Mouse (Mus musculus): Measurements from ENCODE around the gene Lpar5. TPM values are rescaled to one million over a fixed set of nuclear protein-coding genes. Genes with fewer than 3 reads are reported as not detected.

Gene Lpar5
- polyA plus RNA-seq, 1 experiment from 2014 or later, result 6.4 TPM

DNA sequence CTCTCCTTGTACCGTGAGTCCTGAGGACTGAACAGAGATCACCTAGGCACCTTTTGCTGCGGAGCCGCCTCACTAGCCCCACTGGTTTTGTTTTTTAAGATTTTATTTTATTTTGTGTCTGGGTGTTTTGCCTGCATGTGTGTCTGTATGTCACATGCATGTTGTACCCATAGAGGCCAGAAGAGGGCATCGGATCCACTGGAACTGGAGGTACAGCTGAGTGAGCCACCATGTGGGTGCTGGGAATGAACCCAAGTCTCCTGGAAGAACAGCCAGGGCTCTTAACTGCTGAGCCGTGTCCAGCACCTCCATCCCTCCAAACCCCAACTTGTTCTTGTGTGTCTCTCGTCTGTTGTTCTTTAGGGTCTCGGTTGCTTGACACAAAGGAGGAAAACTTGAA lies 43.2 kb downstream of the Lpar5 start:
- H3K27me3 ChIP-seq (ENCODE audit: control insufficient read depth, insufficient read depth, low read length), result no peaks in the 10 kb centered on the region
- peak; percentile 50; the same call in 1 of the 2 replicates for ATAC-seq (ENCODE audit: low FRiP score, low TSS enrichment)
- WGBS, result 85% methylated on average over 7 of the region's 7 CpGs
- H3K4me1 ChIP-seq (replicated peaks; ENCODE audit: control insufficient read depth, insufficient read depth), result no peaks in the 10 kb centered on the region
- TF ChIP-seq EP300 (optimal IDR thresholded peaks at IDR 0.05) (no peak), CTCF (IDR thresholded peaks at IDR 0.05; ENCODE audit: low read depth) (peak; percentile 68)
- no peak overlapping the region for H3K9ac ChIP-seq (ENCODE audit: low read length)
- no peak overlapping the region for H3K4me2 ChIP-seq (replicated peaks; ENCODE audit: low read depth)
- H3K4me3 ChIP-seq (ENCODE audit: low read depth, low read length), result no peak overlapping the region
- no peaks in the 10 kb centered on the region for H3K9me3 ChIP-seq (ENCODE audit: control insufficient read depth, low read length)
- H3K27ac ChIP-seq (replicated peaks), result no peak overlapping the region
- peak; percentile 56 for DNase-seq (ENCODE audit: low spot score)
- H3K36me3 ChIP-seq (ENCODE audit: control insufficient read depth, insufficient read depth, low read length), result peaks cover 66% of the 10 kb centered on the region

- Histone ChIP-seq H3K36me3 (ENCODE audit: control insufficient read depth, insufficient read depth, low read length) (peaks cover 63% of the 10 kb centered on the region), H3K27ac (replicated peaks) (no peak overlapping the region), H3K9ac (ENCODE audit: low read length) (no peak overlapping the region), H3K4me1 (replicated peaks; ENCODE audit: control insufficient read depth, insufficient read depth) (no peaks in the 10 kb centered on the region), H3K4me3 (ENCODE audit: low read depth, low read length) (no peak overlapping the region), H3K9me3 (ENCODE audit: control insufficient read depth, low read length) (no peaks in the 10 kb centered on the region), H3K4me2 (replicated peaks; ENCODE audit: low read depth) (no peak overlapping the region), H3K27me3 (ENCODE audit: control insufficient read depth, insufficient read depth, low read length) (no peaks in the 10 kb centered on the region)
- TF ChIP-seq EP300 (optimal IDR thresholded peaks at IDR 0.05) (no peak), CTCF (IDR thresholded peaks at IDR 0.05; ENCODE audit: low read depth) (no peak)
- DNase-seq (ENCODE audit: low spot score) (no peak), ATAC-seq (ENCODE audit: low FRiP score, low TSS enrichment) (no peak)
- 92% methylated on average over 11 of the region's 11 CpGs for WGBS
These were observed 44.8 kb downstream of the Lpar5 start for GRCm38 (mm10) chr6:125112553-125112952.

DNA sequence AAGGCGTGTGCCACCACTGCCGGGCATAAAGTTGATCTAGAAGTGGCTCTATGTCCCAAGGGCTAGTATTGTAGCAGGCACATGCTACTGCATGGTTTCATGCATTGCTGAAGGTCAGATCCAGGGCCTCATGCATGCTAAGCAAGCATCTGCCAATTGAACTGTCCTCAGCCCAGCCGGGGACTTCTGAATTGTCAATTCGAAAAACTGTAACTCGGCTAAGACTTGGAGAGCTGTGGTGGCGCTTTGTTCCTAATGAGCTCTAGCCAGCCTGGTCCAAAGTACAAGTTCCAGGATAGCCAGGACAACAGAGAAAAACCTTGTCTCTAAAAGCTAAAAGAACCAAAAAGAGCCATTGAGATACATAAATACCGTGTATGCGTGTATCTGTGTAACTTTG lies 51.7 kb downstream of the Lpar5 start:
- no peak for ATAC-seq (ENCODE audit: low FRiP score, low TSS enrichment)
- H3K27ac ChIP-seq (replicated peaks), result no peak overlapping the region
- H3K36me3 ChIP-seq (ENCODE audit: control insufficient read depth, insufficient read depth, low read length), result peaks cover 62% of the 10 kb centered on the region
- no peaks in the 10 kb centered on the region for H3K9me3 ChIP-seq (ENCODE audit: control insufficient read depth, low read length)
- H3K4me2 ChIP-seq (replicated peaks; ENCODE audit: low read depth), result no peak overlapping the region
- DNase-seq (ENCODE audit: low spot score), result no peak
- no peaks in the 10 kb centered on the region for H3K27me3 ChIP-seq (ENCODE audit: control insufficient read depth, insufficient read depth, low read length)
- H3K9ac ChIP-seq (ENCODE audit: low read length), result no peak overlapping the region
- no peak for TF ChIP-seq EP300 (optimal IDR thresholded peaks at IDR 0.05)
- no peak for TF ChIP-seq CTCF (IDR thresholded peaks at IDR 0.05; ENCODE audit: low read depth)
- no peak overlapping the region for H3K4me3 ChIP-seq (ENCODE audit: low read depth, low read length)
- no peaks in the 10 kb centered on the region for H3K4me1 ChIP-seq (replicated peaks; ENCODE audit: control insufficient read depth, insufficient read depth)
- WGBS, result 88% methylated on average over 8 of the region's 8 CpGs

GRCm38 (mm10) chr6:125128724-125129123 lies 61.0 kb downstream of the Lpar5 start:
- Histone ChIP-seq H3K9ac (ENCODE audit: low read length) (no peak overlapping the region), H3K36me3 (ENCODE audit: control insufficient read depth, insufficient read depth, low read length) (peaks cover 20% of the 10 kb centered on the region), H3K4me1 (replicated peaks; ENCODE audit: control insufficient read depth, insufficient read depth) (no peaks in the 10 kb centered on the region; the same call in 1 of the 2 replicates), H3K27me3 (ENCODE audit: control insufficient read depth, insufficient read depth, low read length) (no peaks in the 10 kb centered on the region), H3K9me3 (ENCODE audit: control insufficient read depth, low read length) (no peaks in the 10 kb centered on the region), H3K4me2 (replicated peaks; ENCODE audit: low read depth) (no peak overlapping the region), H3K4me3 (ENCODE audit: low read depth, low read length) (no peak overlapping the region), H3K27ac (replicated peaks) (no peak overlapping the region)
- TF ChIP-seq EP300 (optimal IDR thresholded peaks at IDR 0.05) (no peak), CTCF (IDR thresholded peaks at IDR 0.05; ENCODE audit: low read depth) (no peak)
- ATAC-seq (ENCODE audit: low FRiP score, low TSS enrichment) (no peak), DNase-seq (ENCODE audit: low spot score) (no peak)
- WGBS, result 87% methylated on average over 12 of the region's 12 CpGs

- TF ChIP-seq CTCF (IDR thresholded peaks at IDR 0.05; ENCODE audit: low read depth) (no peak), EP300 (optimal IDR thresholded peaks at IDR 0.05) (no peak)
- Histone ChIP-seq H3K9me3 (ENCODE audit: control insufficient read depth, low read length) (no peaks in the 10 kb centered on the region), H3K4me1 (replicated peaks; ENCODE audit: control insufficient read depth, insufficient read depth) (no peaks in the 10 kb centered on the region; the same call in 1 of the 2 replicates), H3K27ac (replicated peaks) (no peak overlapping the region), H3K9ac (ENCODE audit: low read length) (no peak overlapping the region), H3K36me3 (ENCODE audit: control insufficient read depth, insufficient read depth, low read length) (peaks cover 26% of the 10 kb centered on the region), H3K27me3 (ENCODE audit: control insufficient read depth, insufficient read depth, low read length) (no peaks in the 10 kb centered on the region), H3K4me2 (replicated peaks; ENCODE audit: low read depth) (no peak overlapping the region), H3K4me3 (ENCODE audit: low read depth, low read length) (no peak overlapping the region)
- ATAC-seq (ENCODE audit: low FRiP score, low TSS enrichment) (no peak), DNase-seq (ENCODE audit: low spot score) (no peak)
- 91% methylated on average over 20 of the region's 20 CpGs for WGBS
These were observed 62.1 kb downstream of the Lpar5 start for GRCm38 (mm10) chr6:125129710-125130402.

All from stomach, postnatal 0 days (tissue).